Mouse (Mus musculus): ENCODE data around the gene Xntrpc. TPM values are rescaled to one million over a fixed set of nuclear protein-coding genes. Genes with fewer than 3 reads are reported as not detected.

Gene Xntrpc
- polyA plus RNA-seq, 1 experiment from 2014 or later = 0.99 TPM

GRCm38 (mm10) chr7:102116579-102117331 lies 51.2 kb downstream of the Xntrpc start, which contains the start of gene Chrna10:
Chrna10 (minus strand) TSS chr7:102116828.
- Histone ChIP-seq H3K27ac (ENCODE audit: low read length) (no peak within 1 kb of the TSS), H3K4me3 (ENCODE audit: low read length) (no peak within 1 kb of the TSS), H3K36me3 (ENCODE audit: insufficient read depth, low read length) (peaks cover 34% of the 10 kb centered on the region), H3K4me1 (ENCODE audit: insufficient read depth, low read length) (no peaks in the 10 kb centered on the region), H3K4me2 (replicated peaks; ENCODE audit: low read depth, low read length) (no peak within 1 kb of the TSS), H3K9me3 (ENCODE audit: low read length) (no peaks in the 10 kb centered on the region), H3K27me3 (ENCODE audit: insufficient read depth, low read length) (no peaks in the 10 kb centered on the region), H3K9ac (replicated peaks; ENCODE audit: low read length) (no peak within 1 kb of the TSS)
- WGBS = 42% methylated on average over 7 of the region's 7 CpGs
- ATAC-seq (ENCODE audit: low FRiP score, low TSS enrichment) = peak; percentile 12; the same call in 1 of the 2 replicates

- no peak overlapping the region for H3K4me2 ChIP-seq (replicated peaks; ENCODE audit: low read depth, low read length)
- WGBS = 72% methylated on average over 6 of the region's 6 CpGs
- no peak overlapping the region for H3K9ac ChIP-seq (replicated peaks; ENCODE audit: low read length)
- no peak overlapping the region for H3K4me3 ChIP-seq (ENCODE audit: low read length)
- peaks cover 40% of the 10 kb centered on the region for H3K36me3 ChIP-seq (ENCODE audit: insufficient read depth, low read length)
- H3K27me3 ChIP-seq (ENCODE audit: insufficient read depth, low read length) = no peaks in the 10 kb centered on the region
- no peak overlapping the region for H3K27ac ChIP-seq (ENCODE audit: low read length)
- no peak for ATAC-seq (ENCODE audit: low FRiP score, low TSS enrichment)
- H3K4me1 ChIP-seq (ENCODE audit: insufficient read depth, low read length) = no peaks in the 10 kb centered on the region
- no peaks in the 10 kb centered on the region for H3K9me3 ChIP-seq (ENCODE audit: low read length)
These were observed 51.9 kb downstream of the Xntrpc start for GRCm38 (mm10) chr7:102117382-102117781.

- Histone ChIP-seq H3K4me3 (ENCODE audit: low read length) (no peak overlapping the region), H3K27me3 (ENCODE audit: insufficient read depth, low read length) (no peaks in the 10 kb centered on the region)
- ATAC-seq (ENCODE audit: low FRiP score, low TSS enrichment) = no peak
These were observed 54.8 kb downstream of the Xntrpc start for GRCm38 (mm10) chr7:102120326-102120725.

GRCm38 (mm10) chr7:102132395-102132794 lies 66.9 kb downstream of the Xntrpc start:
- whole genome bisulfite sequencing = 79% methylated on average over 4 of the region's 4 CpGs
- Histone ChIP-seq H3K9ac (replicated peaks; ENCODE audit: low read length) (no peak overlapping the region), H3K4me1 (ENCODE audit: insufficient read depth, low read length) (no peaks in the 10 kb centered on the region), H3K9me3 (ENCODE audit: low read length) (no peaks in the 10 kb centered on the region), H3K27ac (ENCODE audit: low read length) (no peak overlapping the region), H3K27me3 (ENCODE audit: insufficient read depth, low read length) (no peaks in the 10 kb centered on the region), H3K4me3 (ENCODE audit: low read length) (no peak overlapping the region), H3K4me2 (replicated peaks; ENCODE audit: low read depth, low read length) (no peak overlapping the region), H3K36me3 (ENCODE audit: insufficient read depth, low read length) (peaks cover 66% of the 10 kb centered on the region)
- ATAC-seq (ENCODE audit: low FRiP score, low TSS enrichment) = no peak

More at GRCm38 (mm10) chr7:102120326-102120725, 54.8 kb downstream of the Xntrpc start:
- WGBS = 96% methylated on average over 10 of the region's 10 CpGs
- H3K27ac ChIP-seq (ENCODE audit: low read length) = no peak overlapping the region
- no peaks in the 10 kb centered on the region for H3K9me3 ChIP-seq (ENCODE audit: low read length)
- no peaks in the 10 kb centered on the region for H3K4me1 ChIP-seq (ENCODE audit: insufficient read depth, low read length)
- no peak overlapping the region for H3K4me2 ChIP-seq (replicated peaks; ENCODE audit: low read depth, low read length)
- peaks cover 68% of the 10 kb centered on the region for H3K36me3 ChIP-seq (ENCODE audit: insufficient read depth, low read length)
- no peak overlapping the region for H3K9ac ChIP-seq (replicated peaks; ENCODE audit: low read length)

- Histone ChIP-seq H3K4me3 (ENCODE audit: low read length) (no peak overlapping the region), H3K27me3 (ENCODE audit: insufficient read depth, low read length) (no peaks in the 10 kb centered on the region), H3K36me3 (ENCODE audit: insufficient read depth, low read length) (peaks cover 62% of the 10 kb centered on the region), H3K9ac (replicated peaks; ENCODE audit: low read length) (no peak overlapping the region), H3K4me2 (replicated peaks; ENCODE audit: low read depth, low read length) (no peak overlapping the region), H3K9me3 (ENCODE audit: low read length) (no peaks in the 10 kb centered on the region), H3K4me1 (ENCODE audit: insufficient read depth, low read length) (no peaks in the 10 kb centered on the region), H3K27ac (ENCODE audit: low read length) (no peak overlapping the region)
- WGBS = 89% methylated on average over 1 of the region's 1 CpGs
- ATAC-seq (ENCODE audit: low FRiP score, low TSS enrichment) = no peak
These were observed 72.0 kb downstream of the Xntrpc start for GRCm38 (mm10) chr7:102137464-102137863.

- Histone ChIP-seq H3K27me3 (ENCODE audit: insufficient read depth, low read length) (no peaks in the 10 kb centered on the region), H3K27ac (ENCODE audit: low read length) (no peak overlapping the region), H3K4me2 (replicated peaks; ENCODE audit: low read depth, low read length) (no peak overlapping the region), H3K9ac (replicated peaks; ENCODE audit: low read length) (no peak overlapping the region), H3K4me1 (ENCODE audit: insufficient read depth, low read length) (no peaks in the 10 kb centered on the region), H3K36me3 (ENCODE audit: insufficient read depth, low read length) (peaks cover 62% of the 10 kb centered on the region), H3K9me3 (ENCODE audit: low read length) (no peaks in the 10 kb centered on the region), H3K4me3 (ENCODE audit: low read length) (no peak overlapping the region)
- ATAC-seq (ENCODE audit: low FRiP score, low TSS enrichment) = no peak
- 93% methylated on average over 5 of the region's 5 CpGs for WGBS
These were observed 72.4 kb downstream of the Xntrpc start for GRCm38 (mm10) chr7:102137898-102138297.

Other genes with a start within 250 kb of the Xntrpc start
- gene Phox2a, start 247.4 kb upstream of the Xntrpc start, polyA plus RNA-seq (2015; fragmentation: Nextera tagmentation; extraction: Ambion mirVana) = 0.19 and 0.75 TPM in 2 replicates
- gene Inppl1, start 227.5 kb upstream of the Xntrpc start, polyA plus RNA-seq (2015; fragmentation: Nextera tagmentation; extraction: Ambion mirVana) = 44.2 and 55.6 TPM in 2 replicates
- gene Folr2, start 208.5 kb upstream of the Xntrpc start, polyA plus RNA-seq (2015; fragmentation: Nextera tagmentation; extraction: Ambion mirVana) = 1.3 and 1.9 TPM in 2 replicates
- 76.3 and 77.8 TPM in 2 replicates for gene Anapc15, start 202.0 kb upstream of the Xntrpc start, polyA plus RNA-seq (2015; fragmentation: Nextera tagmentation; extraction: Ambion mirVana)
- 82.5 and 98.0 TPM in 2 replicates for gene Folr1, start 194.9 kb upstream of the Xntrpc start, polyA plus RNA-seq (2015; fragmentation: Nextera tagmentation; extraction: Ambion mirVana)
- gene Lamtor1, start 159.8 kb upstream of the Xntrpc start, polyA plus RNA-seq (2015; fragmentation: Nextera tagmentation; extraction: Ambion mirVana) = 174 and 183 TPM in 2 replicates
- 0.33 and 0.59 TPM in 2 replicates for gene Tomt, start 159.4 kb upstream of the Xntrpc start, polyA plus RNA-seq (2015; fragmentation: Nextera tagmentation; extraction: Ambion mirVana)
- 10.8 and 13.9 TPM in 2 replicates for gene Lrrc51, start 131.8 kb upstream of the Xntrpc start, polyA plus RNA-seq (2015; fragmentation: Nextera tagmentation; extraction: Ambion mirVana)
- 72.1 and 75.6 TPM in 2 replicates for gene Numa1, start 131.6 kb upstream of the Xntrpc start, polyA plus RNA-seq (2015; fragmentation: Nextera tagmentation; extraction: Ambion mirVana)
- 3.0 and 3.3 TPM in 2 replicates for gene Il18bp, start 47.0 kb upstream of the Xntrpc start, polyA plus RNA-seq (2015; fragmentation: Nextera tagmentation; extraction: Ambion mirVana)
- gene Rnf121, start 244 bp upstream of the Xntrpc start, polyA plus RNA-seq (2015; fragmentation: Nextera tagmentation; extraction: Ambion mirVana) = 32.7 and 34.1 TPM in 2 replicates
- 34.4 and 37.5 TPM in 2 replicates for gene Xndc1, start 202 bp upstream of the Xntrpc start, polyA plus RNA-seq (2015; fragmentation: Nextera tagmentation; extraction: Ambion mirVana)
- gene Trpc2, start 17.4 kb downstream of the Xntrpc start, polyA plus RNA-seq (2015; fragmentation: Nextera tagmentation; extraction: Ambion mirVana) = 0.09 TPM in 1 of 2 replicates, not detected in the other
- gene Art1, start 36.0 kb downstream of the Xntrpc start, polyA plus RNA-seq (2015; fragmentation: Nextera tagmentation; extraction: Ambion mirVana) = 1.0 and 1.2 TPM in 2 replicates
- gene Art5, start 43.8 kb downstream of the Xntrpc start, polyA plus RNA-seq (2015; fragmentation: Nextera tagmentation; extraction: Ambion mirVana) = 2.2 and 2.4 TPM in 2 replicates
- not detected in 2 replicates for gene Chrna10, start 51.1 kb downstream of the Xntrpc start, polyA plus RNA-seq (2015; fragmentation: Nextera tagmentation; extraction: Ambion mirVana)
- 36.4 and 39.6 TPM in 2 replicates for gene Nup98, start 144.5 kb downstream of the Xntrpc start, polyA plus RNA-seq (2015; fragmentation: Nextera tagmentation; extraction: Ambion mirVana)
- 82.9 and 84.7 TPM in 2 replicates for gene Pgap2, start 144.5 kb downstream of the Xntrpc start, polyA plus RNA-seq (2015; fragmentation: Nextera tagmentation; extraction: Ambion mirVana)
- 61.2 and 64.9 TPM in 2 replicates for gene Rhog, start 190.3 kb downstream of the Xntrpc start, polyA plus RNA-seq (2015; fragmentation: Nextera tagmentation; extraction: Ambion mirVana)
- gene Stim1, start 202.1 kb downstream of the Xntrpc start, polyA plus RNA-seq (2015; fragmentation: Nextera tagmentation; extraction: Ambion mirVana) = 14.8 and 17.0 TPM in 2 replicates

Measured in kidney, embryonic 16.5 days (tissue).